Mouse (Mus musculus): ENCODE measurements around the gene Ncapg.
"Not testable (repeated sequence)": the region's sequence is repeated elsewhere in the genome, so short reads cannot be mapped to it uniquely, and the experiment has no call there.

Gene Ncapg

GRCm38 (mm10) chr5:45669598-45670279 is at the start of gene Ncapg:
Ncapg (plus strand) TSS chr5:45669919.
- DNase-seq (ENCODE audit: low spot score in 2 of 2), result peak; percentile 98 to 100

GRCm38 (mm10) chr5:45621511-45621910 is 48.2 kb upstream of the Ncapg start:
- no peak for DNase-seq (ENCODE audit: low spot score in 2 of 2)

- no peak for DNase-seq (ENCODE audit: low spot score in 2 of 2)
Measured at GRCm38 (mm10) chr5:45627771-45628170, 41.9 kb upstream of the Ncapg start.

- DNase-seq (ENCODE audit: low spot score in 2 of 2), result no peak
Measured at GRCm38 (mm10) chr5:45629470-45629869, 40.2 kb upstream of the Ncapg start.

GRCm38 (mm10) chr5:45638378-45638777 is 31.3 kb upstream of the Ncapg start:
- no peak for DNase-seq (ENCODE audit: low spot score in 2 of 2)

- peak; percentile 57 to 61 for DNase-seq (ENCODE audit: low spot score in 2 of 2)
Measured at GRCm38 (mm10) chr5:45638806-45639714, 30.7 kb upstream of the Ncapg start, which contains the start of gene Fam184b. Fam184b (minus strand) TSS chr5:45639614.

- no peak for DNase-seq (ENCODE audit: low spot score in 2 of 2)
Measured at GRCm38 (mm10) chr5:45639715-45640092, 30.0 kb upstream of the Ncapg start.

GRCm38 (mm10) chr5:45651026-45651703 is 18.6 kb upstream of the Ncapg start:
- no peak for DNase-seq (ENCODE audit: low spot score in 2 of 2)

- not testable (repeated sequence) for DNase-seq (ENCODE audit: low spot score in 2 of 2)
Measured at GRCm38 (mm10) chr5:45658406-45658805, 11.3 kb upstream of the Ncapg start.

- no peak for DNase-seq (ENCODE audit: low spot score in 2 of 2)
Measured at GRCm38 (mm10) chr5:45668324-45668723, 1.4 kb upstream of the Ncapg start.

GRCm38 (mm10) chr5:45668831-45669230 is 888 bp upstream of the Ncapg start:
- DNase-seq (ENCODE audit: low spot score in 2 of 2), result no peak

GRCm38 (mm10) chr5:45669234-45669597 is 503 bp upstream of the Ncapg start:
- DNase-seq (ENCODE audit: low spot score in 2 of 2), result no peak

GRCm38 (mm10) chr5:45670280-45670670 is 556 bp downstream of the Ncapg start:
- DNase-seq (ENCODE audit: low spot score in 2 of 2), result no peak

GRCm38 (mm10) chr5:45670894-45671494 is 1.3 kb downstream of the Ncapg start:
- DNase-seq (ENCODE audit: low spot score in 2 of 2), result no peak

- DNase-seq (ENCODE audit: low spot score in 2 of 2), result no peak
Measured at GRCm38 (mm10) chr5:45675032-45675431, 5.3 kb downstream of the Ncapg start.

GRCm38 (mm10) chr5:45677639-45678038 is 7.9 kb downstream of the Ncapg start:
- no peak for DNase-seq (ENCODE audit: low spot score in 2 of 2)

GRCm38 (mm10) chr5:45679955-45680354 is 10.2 kb downstream of the Ncapg start:
- no peak for DNase-seq (ENCODE audit: low spot score in 2 of 2)

GRCm38 (mm10) chr5:45683388-45683787 is 13.7 kb downstream of the Ncapg start:
- DNase-seq (ENCODE audit: low spot score in 2 of 2), result no peak

GRCm38 (mm10) chr5:45685243-45685642 is 15.5 kb downstream of the Ncapg start:
- no peak for DNase-seq (ENCODE audit: low spot score in 2 of 2)

- DNase-seq (ENCODE audit: low spot score in 2 of 2), result no peak
Measured at GRCm38 (mm10) chr5:45686223-45686622, 16.5 kb downstream of the Ncapg start.

- DNase-seq (ENCODE audit: low spot score in 2 of 2), result no peak
Measured at GRCm38 (mm10) chr5:45689152-45689551, 19.4 kb downstream of the Ncapg start.

- no peak for DNase-seq (ENCODE audit: low spot score in 2 of 2)
Measured at GRCm38 (mm10) chr5:45690802-45691201, 21.1 kb downstream of the Ncapg start.
